Mouse (Mus musculus): ENCODE data around the gene Trappc11. TPM values are rescaled to one million over a fixed set of nuclear protein-coding genes. Genes with fewer than 3 reads are reported as not detected.

Trappc11 gene
- polyA plus RNA-seq, 1 experiment from 2014 or later: 20.7 TPM

GRCm38 (mm10) chr8:47553613-47554012, 20.3 kb upstream of the Trappc11 start:
- WGBS: 85% methylated on average over 6 of the region's 6 CpGs
- ATAC-seq (replicated peaks; ENCODE audit: extremely low read depth, insufficient read depth, low FRiP score): no peak
- Histone ChIP-seq H3K9me3 (replicated peaks; ENCODE audit: control insufficient read depth, low read length) (no peaks in the 10 kb centered on the region), H3K27ac (ENCODE audit: low read length) (no peak overlapping the region), H3K27me3 (ENCODE audit: control insufficient read depth, insufficient read depth, low read length) (no peaks in the 10 kb centered on the region), H3K4me3 (ENCODE audit: low read length) (no peak overlapping the region), H3K36me3 (ENCODE audit: control insufficient read depth, insufficient read depth) (peaks cover 22% of the 10 kb centered on the region), H3K4me2 (ENCODE audit: low read depth, low read length) (no peak overlapping the region), H3K9ac (ENCODE audit: low read length) (no peak overlapping the region), H3K4me1 (ENCODE audit: control insufficient read depth, insufficient read depth, low read length) (no peaks in the 10 kb centered on the region; the same call in 1 of the 2 replicates)

- H3K4me2 ChIP-seq (ENCODE audit: low read depth, low read length): no peak overlapping the region
- H3K27ac ChIP-seq (ENCODE audit: low read length): no peak overlapping the region
- ATAC-seq (replicated peaks; ENCODE audit: extremely low read depth, insufficient read depth, low FRiP score): no peak
- WGBS: 94% methylated on average over 10 of the region's 10 CpGs
- no peak overlapping the region for H3K9ac ChIP-seq (ENCODE audit: low read length)
- no peaks in the 10 kb centered on the region for H3K4me1 ChIP-seq (ENCODE audit: control insufficient read depth, insufficient read depth, low read length)
- H3K27me3 ChIP-seq (ENCODE audit: control insufficient read depth, insufficient read depth, low read length): no peaks in the 10 kb centered on the region
- H3K4me3 ChIP-seq (ENCODE audit: low read length): no peak overlapping the region
- no peaks in the 10 kb centered on the region for H3K9me3 ChIP-seq (replicated peaks; ENCODE audit: control insufficient read depth, low read length)
- peaks cover 60% of the 10 kb centered on the region for H3K36me3 ChIP-seq (ENCODE audit: control insufficient read depth, insufficient read depth)
Measured at GRCm38 (mm10) chr8:47547102-47547501, 13.8 kb upstream of the Trappc11 start.

- no peaks in the 10 kb centered on the region for H3K9me3 ChIP-seq (replicated peaks; ENCODE audit: control insufficient read depth, low read length)
- WGBS: 89% methylated on average over 5 of the region's 5 CpGs
- H3K4me1 ChIP-seq (ENCODE audit: control insufficient read depth, insufficient read depth, low read length): peaks cover 3% of the 10 kb centered on the region; the same call in 1 of the 2 replicates
- H3K36me3 ChIP-seq (ENCODE audit: control insufficient read depth, insufficient read depth): peaks cover 54% of the 10 kb centered on the region
- H3K4me2 ChIP-seq (ENCODE audit: low read depth, low read length): no peak overlapping the region
- no peak overlapping the region for H3K9ac ChIP-seq (ENCODE audit: low read length)
- H3K27ac ChIP-seq (ENCODE audit: low read length): no peak overlapping the region
- H3K27me3 ChIP-seq (ENCODE audit: control insufficient read depth, insufficient read depth, low read length): no peaks in the 10 kb centered on the region
- H3K4me3 ChIP-seq (ENCODE audit: low read length): no peak overlapping the region
- ATAC-seq (replicated peaks; ENCODE audit: extremely low read depth, insufficient read depth, low FRiP score): no peak
Measured at GRCm38 (mm10) chr8:47544094-47544493, 10.8 kb upstream of the Trappc11 start.

- Histone ChIP-seq H3K4me2 (ENCODE audit: low read depth, low read length) (no peak overlapping the region), H3K27ac (ENCODE audit: low read length) (no peak overlapping the region), H3K4me1 (ENCODE audit: control insufficient read depth, insufficient read depth, low read length) (peaks cover 3% of the 10 kb centered on the region; the same call in 1 of the 2 replicates), H3K9ac (ENCODE audit: low read length) (no peak overlapping the region), H3K36me3 (ENCODE audit: control insufficient read depth, insufficient read depth) (peaks cover 44% of the 10 kb centered on the region), H3K9me3 (replicated peaks; ENCODE audit: control insufficient read depth, low read length) (no peaks in the 10 kb centered on the region), H3K27me3 (ENCODE audit: control insufficient read depth, insufficient read depth, low read length) (no peaks in the 10 kb centered on the region), H3K4me3 (ENCODE audit: low read length) (no peak overlapping the region)
- 94% methylated on average over 16 of the region's 16 CpGs for WGBS
- ATAC-seq (replicated peaks; ENCODE audit: extremely low read depth, insufficient read depth, low FRiP score): no peak
Measured at GRCm38 (mm10) chr8:47542746-47543145, 9.5 kb upstream of the Trappc11 start.

- Histone ChIP-seq H3K27me3 (ENCODE audit: control insufficient read depth, insufficient read depth, low read length) (no peaks in the 10 kb centered on the region), H3K9ac (ENCODE audit: low read length) (no peak overlapping the region), H3K4me2 (ENCODE audit: low read depth, low read length) (no peak overlapping the region), H3K27ac (ENCODE audit: low read length) (no peak overlapping the region), H3K36me3 (ENCODE audit: control insufficient read depth, insufficient read depth) (peaks cover 17% of the 10 kb centered on the region), H3K4me1 (ENCODE audit: control insufficient read depth, insufficient read depth, low read length) (peaks cover 11% of the 10 kb centered on the region), H3K9me3 (replicated peaks; ENCODE audit: control insufficient read depth, low read length) (no peaks in the 10 kb centered on the region), H3K4me3 (ENCODE audit: low read length) (no peak overlapping the region)
- no peak for ATAC-seq (replicated peaks; ENCODE audit: extremely low read depth, insufficient read depth, low FRiP score)
- 83% methylated on average over 4 of the region's 4 CpGs for WGBS
Measured at GRCm38 (mm10) chr8:47538323-47538722, 5.1 kb upstream of the Trappc11 start.

GRCm38 (mm10) chr8:47528094-47528493, 5.2 kb downstream of the Trappc11 start:
- Histone ChIP-seq H3K9ac (ENCODE audit: low read length) (no peak overlapping the region), H3K27me3 (ENCODE audit: control insufficient read depth, insufficient read depth, low read length) (no peaks in the 10 kb centered on the region), H3K4me2 (ENCODE audit: low read depth, low read length) (no peak overlapping the region), H3K4me1 (ENCODE audit: control insufficient read depth, insufficient read depth, low read length) (peaks cover 11% of the 10 kb centered on the region), H3K27ac (ENCODE audit: low read length) (no peak overlapping the region), H3K4me3 (ENCODE audit: low read length) (no peak overlapping the region), H3K36me3 (ENCODE audit: control insufficient read depth, insufficient read depth) (peaks cover 34% of the 10 kb centered on the region), H3K9me3 (replicated peaks; ENCODE audit: control insufficient read depth, low read length) (no peaks in the 10 kb centered on the region)
- 85% methylated on average over 1 of the region's 1 CpGs for WGBS
- no peak for ATAC-seq (replicated peaks; ENCODE audit: extremely low read depth, insufficient read depth, low FRiP score)

- no peak overlapping the region for H3K4me2 ChIP-seq (ENCODE audit: low read depth, low read length)
- no peak overlapping the region for H3K9ac ChIP-seq (ENCODE audit: low read length)
- no peaks in the 10 kb centered on the region for H3K27me3 ChIP-seq (ENCODE audit: control insufficient read depth, insufficient read depth, low read length)
- WGBS: 92% methylated on average over 15 of the region's 15 CpGs
- no peaks in the 10 kb centered on the region for H3K4me1 ChIP-seq (ENCODE audit: control insufficient read depth, insufficient read depth, low read length)
- peaks cover 48% of the 10 kb centered on the region for H3K36me3 ChIP-seq (ENCODE audit: control insufficient read depth, insufficient read depth)
- no peak overlapping the region for H3K27ac ChIP-seq (ENCODE audit: low read length)
- H3K9me3 ChIP-seq (replicated peaks; ENCODE audit: control insufficient read depth, low read length): no peaks in the 10 kb centered on the region
- ATAC-seq (replicated peaks; ENCODE audit: extremely low read depth, insufficient read depth, low FRiP score): no peak
- H3K4me3 ChIP-seq (ENCODE audit: low read length): no peak overlapping the region
Measured at GRCm38 (mm10) chr8:47513601-47514000, 19.7 kb downstream of the Trappc11 start.

GRCm38 (mm10) chr8:47510930-47511329, 22.3 kb downstream of the Trappc11 start:
- no peaks in the 10 kb centered on the region for H3K27me3 ChIP-seq (ENCODE audit: control insufficient read depth, insufficient read depth, low read length)
- H3K4me3 ChIP-seq (ENCODE audit: low read length): no peak overlapping the region
- ATAC-seq (replicated peaks; ENCODE audit: extremely low read depth, insufficient read depth, low FRiP score): no peak
- H3K27ac ChIP-seq (ENCODE audit: low read length): no peak overlapping the region
- H3K4me1 ChIP-seq (ENCODE audit: control insufficient read depth, insufficient read depth, low read length): no peaks in the 10 kb centered on the region
- H3K36me3 ChIP-seq (ENCODE audit: control insufficient read depth, insufficient read depth): peaks cover 45% of the 10 kb centered on the region
- 87% methylated on average over 9 of the region's 9 CpGs for WGBS
- no peaks in the 10 kb centered on the region for H3K9me3 ChIP-seq (replicated peaks; ENCODE audit: control insufficient read depth, low read length)
- no peak overlapping the region for H3K9ac ChIP-seq (ENCODE audit: low read length)
- H3K4me2 ChIP-seq (ENCODE audit: low read depth, low read length): no peak overlapping the region

GRCm38 (mm10) chr8:47505431-47505830, 27.8 kb downstream of the Trappc11 start:
- WGBS: 92% methylated on average over 12 of the region's 12 CpGs
- H3K27ac ChIP-seq (ENCODE audit: low read length): no peak overlapping the region
- peaks cover 53% of the 10 kb centered on the region for H3K36me3 ChIP-seq (ENCODE audit: control insufficient read depth, insufficient read depth)

More at GRCm38 (mm10) chr8:47505431-47505830, 27.8 kb downstream of the Trappc11 start:
- H3K27me3 ChIP-seq (ENCODE audit: control insufficient read depth, insufficient read depth, low read length): no peaks in the 10 kb centered on the region
- H3K4me3 ChIP-seq (ENCODE audit: low read length): no peak overlapping the region
- H3K9me3 ChIP-seq (replicated peaks; ENCODE audit: control insufficient read depth, low read length): no peaks in the 10 kb centered on the region
- no peak overlapping the region for H3K4me2 ChIP-seq (ENCODE audit: low read depth, low read length)
- H3K4me1 ChIP-seq (ENCODE audit: control insufficient read depth, insufficient read depth, low read length): no peaks in the 10 kb centered on the region
- no peak overlapping the region for H3K9ac ChIP-seq (ENCODE audit: low read length)
- ATAC-seq (replicated peaks; ENCODE audit: extremely low read depth, insufficient read depth, low FRiP score): no peak
